Mouse (Mus musculus) right cerebral cortex, postnatal 10 days (tissue): ENCODE measurements around the gene Atp7b.

Source experiments
- DNase-seq, 2 experiments: peaks; one replicate each; pipeline ENCODE4 v3.0.0; 2021; ENCODE audit warnings: low spot score in 2 of 2

The Atp7b gene

GRCm38 (mm10) chr8:22059821-22060445 is at the start of gene Atp7b:
Gene Atp7b, minus strand, starts transcription at chr8:22060305.
- no peak for DNase-seq

- no peak for DNase-seq
Measured at GRCm38 (mm10) chr8:22107020-22107419, 46.9 kb upstream of the Atp7b start.

- peak in 1 of 2 experiments; percentile 20 for DNase-seq
Measured at GRCm38 (mm10) chr8:22091568-22091967, 31.5 kb upstream of the Atp7b start.

GRCm38 (mm10) chr8:22089226-22089625 is 29.1 kb upstream of the Atp7b start:
- DNase-seq: no peak

- no peak for DNase-seq
Measured at GRCm38 (mm10) chr8:22079313-22080007, 19.4 kb upstream of the Atp7b start.

- DNase-seq: no peak
Measured at GRCm38 (mm10) chr8:22061126-22061525, 1.0 kb upstream of the Atp7b start.

- peak; percentile 99 for DNase-seq
Measured at GRCm38 (mm10) chr8:22060446-22060889, 363 bp upstream of the Atp7b start, which contains the start of gene Alg11. Gene Alg11, plus strand, starts transcription at chr8:22060721.

GRCm38 (mm10) chr8:22059153-22059738 is 859 bp downstream of the Atp7b start:
- DNase-seq: no peak

- no peak for DNase-seq
Measured at GRCm38 (mm10) chr8:22058368-22058767, 1.7 kb downstream of the Atp7b start.

GRCm38 (mm10) chr8:22056850-22057249 is 3.3 kb downstream of the Atp7b start:
- no peak for DNase-seq

- DNase-seq: no peak
Measured at GRCm38 (mm10) chr8:22055492-22055877, 4.6 kb downstream of the Atp7b start.

GRCm38 (mm10) chr8:22054674-22055491 is 5.2 kb downstream of the Atp7b start:
- no peak for DNase-seq

- peak in 1 of 2 experiments; percentile 46 for DNase-seq
Measured at GRCm38 (mm10) chr8:22047699-22048464, 12.2 kb downstream of the Atp7b start.

- DNase-seq: no peak
Measured at GRCm38 (mm10) chr8:22043706-22044105, 16.4 kb downstream of the Atp7b start.

GRCm38 (mm10) chr8:22042515-22042914 is 17.6 kb downstream of the Atp7b start:
- no peak for DNase-seq

GRCm38 (mm10) chr8:22040153-22040509 is 20.0 kb downstream of the Atp7b start:
- no peak for DNase-seq

GRCm38 (mm10) chr8:22039468-22040152 is 20.5 kb downstream of the Atp7b start:
- no peak for DNase-seq

GRCm38 (mm10) chr8:22037022-22037421 is 23.1 kb downstream of the Atp7b start:
- DNase-seq: no peak

GRCm38 (mm10) chr8:22036137-22036536 is 24.0 kb downstream of the Atp7b start:
- DNase-seq: no peak

- no peak for DNase-seq
Measured at GRCm38 (mm10) chr8:22030990-22031389, 29.1 kb downstream of the Atp7b start.

GRCm38 (mm10) chr8:22028973-22029372 is 31.1 kb downstream of the Atp7b start:
- DNase-seq: no peak
